Mouse (Mus musculus) kidney, postnatal 10 days (tissue): ENCODE data around the gene Cyp2f2.

Experiments used
- DNase-seq: peaks from one replicate; pipeline ENCODE4 v3.0.0; 2021; ENCODE audit warnings: mixed read lengths

Gene Cyp2f2

DNA sequence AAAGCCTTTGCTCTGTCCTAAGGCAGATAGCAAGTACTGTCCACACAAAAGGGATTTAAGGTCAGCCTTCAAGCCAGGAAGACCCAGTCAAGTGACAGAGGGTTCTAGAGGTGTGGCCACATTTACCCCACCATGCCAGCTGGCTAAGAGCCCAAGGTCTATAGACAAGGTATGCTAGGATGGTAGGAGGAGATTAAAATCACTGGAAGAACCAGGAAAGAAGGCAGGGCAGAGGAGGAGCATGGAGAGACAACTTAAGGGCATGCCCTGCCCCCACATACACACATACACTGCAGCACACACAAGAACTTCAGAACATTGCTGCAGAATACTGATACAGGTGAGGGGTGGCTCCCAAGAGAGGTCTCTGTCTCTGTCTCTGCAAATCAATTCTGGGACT lies at the start of gene Cyp2f2:
Cyp2f2 (plus strand) TSS at position 234 of the 400 bp plus-strand sequence.
- DNase-seq = no peak

DNA sequence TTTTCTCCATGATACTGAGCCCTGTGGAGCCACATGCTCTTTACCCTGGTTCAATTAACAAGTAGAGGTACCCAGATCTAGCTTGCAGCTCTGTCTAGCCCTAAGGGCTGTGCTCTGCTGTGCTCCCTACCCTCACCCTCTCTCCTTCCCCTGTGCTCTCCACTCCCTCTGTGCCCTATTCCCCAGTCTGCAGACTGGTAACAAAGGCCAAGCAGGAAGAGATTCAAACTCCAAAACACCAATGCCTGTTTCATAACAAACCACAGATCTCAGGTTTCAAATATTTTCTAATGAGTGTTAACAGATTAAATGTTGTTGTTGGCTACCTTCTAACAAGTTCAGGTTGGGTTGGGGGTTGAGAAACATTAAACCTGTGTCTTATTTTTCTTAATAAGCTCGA lies 41.1 kb upstream of the Cyp2f2 start:
- DNase-seq = no peak

DNA sequence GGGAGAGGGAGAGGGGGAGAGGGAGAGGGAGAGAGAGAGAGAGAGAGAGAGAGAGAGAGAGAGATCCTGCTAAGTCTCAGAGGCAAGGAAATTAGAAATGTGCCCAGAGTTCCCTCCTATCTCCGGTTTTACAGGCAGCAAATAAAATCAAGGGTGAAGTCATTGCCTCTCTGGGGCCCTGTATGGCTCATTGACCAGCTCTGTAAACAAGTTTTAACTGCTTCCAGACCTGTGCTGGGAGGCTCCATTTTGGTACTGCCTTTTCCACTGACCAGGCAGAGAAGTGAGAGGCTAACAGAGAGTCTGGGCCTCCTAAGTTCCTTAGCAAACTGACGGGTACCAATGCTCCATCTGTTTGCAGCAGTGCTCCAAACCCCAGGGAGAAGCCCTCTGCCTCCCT lies 38.1 kb upstream of the Cyp2f2 start:
- no peak for DNase-seq

DNA sequence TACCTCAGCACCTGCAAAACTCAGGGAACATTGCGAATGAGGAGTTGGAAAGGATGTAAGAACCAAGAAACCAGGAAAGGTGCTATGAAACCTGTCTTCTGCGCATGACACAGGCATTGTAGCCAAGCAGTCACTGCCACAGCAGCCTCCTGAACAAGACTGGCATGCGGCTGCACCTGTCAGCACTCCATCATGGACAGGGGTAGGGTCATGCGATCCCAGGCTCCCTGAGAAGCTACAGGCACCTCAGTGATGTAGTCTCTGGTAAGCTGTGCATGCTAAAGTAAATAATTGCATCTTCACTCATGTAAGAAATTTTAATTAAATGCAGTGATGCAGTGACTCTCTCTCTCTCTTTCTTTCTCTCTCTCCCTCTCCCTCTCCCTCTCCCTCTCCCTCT lies 28.7 kb upstream of the Cyp2f2 start:
- DNase-seq = no peak

DNA sequence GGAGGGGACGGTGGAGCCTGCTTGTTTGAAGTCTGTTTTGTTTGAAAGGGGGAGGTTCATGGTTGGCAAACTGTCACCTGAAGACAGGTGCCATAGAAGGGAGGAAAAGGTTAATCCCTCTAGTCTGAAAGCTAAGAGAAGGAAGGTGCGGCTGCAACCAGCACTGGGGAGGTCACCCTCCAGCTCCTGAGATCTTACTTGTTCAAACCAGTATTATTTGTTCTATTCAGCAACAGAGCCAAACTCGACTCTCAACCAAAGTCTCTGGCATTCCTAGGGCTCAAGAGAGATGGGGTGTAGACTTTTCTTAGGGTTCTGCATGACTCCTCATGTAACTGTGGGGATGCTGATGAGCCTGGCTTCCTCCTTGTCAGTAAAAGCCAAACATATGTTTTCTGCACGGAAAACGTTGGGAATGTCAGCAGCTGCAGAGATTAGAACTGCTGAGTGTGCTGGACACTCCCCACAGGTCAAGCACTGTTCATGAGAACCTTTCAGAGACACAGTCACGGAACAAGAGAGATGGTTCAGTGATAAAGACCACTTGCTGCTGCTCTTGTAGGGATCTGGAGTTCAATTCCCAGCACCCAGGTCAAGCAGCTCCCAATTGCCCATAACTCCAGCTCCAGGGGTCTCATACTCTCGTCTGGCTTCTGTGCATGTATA lies 27.5 kb upstream of the Cyp2f2 start:
- no peak for DNase-seq

DNA sequence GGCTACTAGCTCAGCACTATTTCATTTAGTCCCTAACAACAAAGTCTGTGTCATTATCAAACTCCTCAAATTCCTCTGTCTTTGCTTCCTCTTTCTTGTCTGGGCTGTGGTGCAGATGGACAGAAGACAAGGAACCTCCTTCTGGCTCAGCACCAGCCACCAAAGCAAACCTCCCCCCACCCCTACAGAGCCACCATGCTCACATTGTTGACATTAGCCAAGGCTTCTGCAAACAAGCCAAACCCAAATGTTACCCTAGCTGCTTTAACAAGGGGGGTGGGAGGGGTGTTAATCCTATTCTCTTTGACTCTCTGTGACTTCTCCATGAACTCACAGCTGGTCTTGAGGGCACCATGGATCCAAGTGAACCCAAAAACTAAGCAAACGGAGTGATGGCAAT lies 26.8 kb upstream of the Cyp2f2 start:
- no peak for DNase-seq

DNA sequence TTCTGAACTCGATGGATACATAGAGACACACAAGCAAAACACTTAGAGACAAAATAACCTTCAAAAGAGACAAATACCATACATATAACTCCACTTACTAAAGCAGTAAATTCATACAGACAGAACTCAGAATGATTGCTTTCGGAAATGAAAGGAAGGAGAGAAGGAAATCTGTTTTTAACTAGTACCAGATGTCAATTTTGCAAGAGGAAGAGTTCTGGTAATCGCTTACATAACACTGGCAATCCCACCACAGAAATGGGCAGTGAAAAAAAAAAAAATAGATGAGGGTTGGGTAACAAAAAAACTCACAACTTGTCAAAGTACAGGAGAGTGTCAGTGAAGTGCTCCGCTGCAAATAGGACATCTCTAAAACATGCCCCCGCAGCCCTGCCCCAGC lies 14.8 kb upstream of the Cyp2f2 start:
- no peak for DNase-seq

DNA sequence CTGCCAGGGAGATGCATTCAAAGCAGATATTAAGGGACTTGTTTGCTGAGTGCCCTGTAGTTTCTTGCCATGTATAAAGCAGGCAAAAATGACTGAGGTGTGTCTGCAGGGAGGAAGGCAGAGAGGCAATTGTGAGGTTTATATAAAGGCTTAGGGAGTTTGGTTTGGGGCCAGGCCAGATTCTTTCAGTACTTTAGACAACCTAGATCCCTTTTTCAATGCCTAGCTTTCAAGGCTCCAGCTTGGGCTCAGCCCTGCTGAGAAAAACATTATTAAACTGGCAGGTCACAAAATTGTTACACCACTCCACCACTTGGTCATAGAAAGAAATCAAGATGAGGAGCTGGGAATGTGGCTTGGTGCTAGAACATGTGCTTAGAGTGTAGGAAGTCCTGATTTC lies 9.4 kb upstream of the Cyp2f2 start:
- DNase-seq = no peak

DNA sequence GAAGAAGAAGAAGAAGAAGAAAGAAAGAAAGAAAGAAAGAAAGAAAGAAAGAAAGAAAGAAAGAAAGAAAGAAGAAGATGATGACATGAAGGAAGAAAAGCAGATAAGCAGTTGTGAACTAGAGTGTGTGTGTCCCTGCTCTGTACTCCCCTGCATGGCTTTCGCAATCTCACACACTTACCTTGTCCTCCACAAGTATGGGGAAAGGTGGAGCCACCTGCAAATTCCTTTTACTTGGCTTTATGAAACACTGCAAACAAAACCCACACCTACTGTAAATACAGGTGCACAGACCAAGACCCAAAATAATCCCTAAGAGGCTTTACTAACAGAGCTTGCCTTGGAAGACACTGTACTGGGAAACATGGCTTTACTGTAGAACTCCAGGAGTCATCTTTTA lies 8.7 kb upstream of the Cyp2f2 start:
- no peak for DNase-seq

DNA sequence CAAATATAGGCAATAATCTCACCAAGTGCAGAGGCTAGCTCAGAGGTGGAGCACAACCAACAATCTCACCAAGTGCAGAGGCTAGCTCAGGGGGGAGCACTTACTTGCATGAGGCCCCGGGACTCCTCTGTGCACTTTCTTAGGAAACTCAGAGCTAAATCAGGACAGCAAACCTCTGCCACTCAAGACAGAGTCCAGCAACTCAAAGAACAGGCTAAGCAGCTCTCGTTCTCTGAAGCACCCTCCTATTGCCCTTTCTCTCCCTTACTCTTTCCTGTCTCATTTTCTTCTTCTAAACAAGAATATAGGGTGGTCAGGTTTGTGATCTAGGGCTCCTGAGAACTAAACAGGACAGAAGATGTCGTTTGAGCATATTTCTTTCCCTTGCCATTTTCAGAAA lies 7.7 kb upstream of the Cyp2f2 start:
- DNase-seq = no peak

DNA sequence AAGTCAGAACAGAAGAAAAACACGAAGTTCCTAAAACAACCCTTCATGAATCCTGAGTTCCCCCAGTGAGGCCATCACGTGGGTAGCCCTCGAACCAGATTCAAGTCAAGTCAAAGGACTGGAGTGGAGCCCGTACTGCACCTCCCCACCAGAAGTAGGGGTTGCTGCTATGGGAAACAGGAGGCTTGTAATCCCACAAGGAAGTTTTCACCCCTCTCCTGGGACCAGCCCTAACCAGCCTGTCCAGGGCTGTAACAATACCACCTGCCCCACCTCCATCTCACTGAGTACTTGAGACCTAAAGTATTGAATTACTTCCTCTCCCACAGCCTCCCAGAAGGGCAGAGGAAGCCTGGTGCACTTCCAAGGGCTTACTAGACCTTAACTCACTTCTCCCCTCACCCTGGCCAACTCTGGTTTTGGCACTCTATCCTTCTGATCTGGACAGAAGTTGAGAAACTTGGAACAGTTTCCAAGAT lies 1.6 kb upstream of the Cyp2f2 start:
- DNase-seq = no peak

DNA sequence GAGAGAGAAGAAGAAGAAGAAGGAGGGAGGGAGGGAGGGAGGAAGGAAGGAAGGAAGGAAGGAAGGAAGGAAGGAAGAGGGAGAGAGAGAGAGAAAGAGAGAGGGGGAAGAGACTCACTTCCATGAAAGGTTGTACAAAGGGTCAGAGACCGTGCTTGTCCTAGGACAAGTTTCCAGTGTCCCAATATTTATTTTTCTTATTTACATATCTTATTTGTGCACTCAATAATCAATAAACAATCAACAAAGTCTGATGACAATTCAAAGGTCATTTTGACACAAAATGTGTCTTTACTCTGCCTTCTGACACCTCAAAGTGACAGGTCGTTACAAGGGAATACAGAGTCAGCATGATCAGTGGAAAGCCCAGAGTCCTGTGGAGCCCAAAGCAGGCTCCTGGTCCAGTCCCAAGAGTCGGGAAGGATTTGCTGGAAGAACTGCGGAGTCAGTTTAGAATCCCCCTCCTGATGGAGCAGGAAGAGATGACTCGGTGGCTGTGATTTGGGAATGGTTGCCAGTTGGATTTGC lies 4.7 kb downstream of the Cyp2f2 start:
- DNase-seq = no peak

DNA sequence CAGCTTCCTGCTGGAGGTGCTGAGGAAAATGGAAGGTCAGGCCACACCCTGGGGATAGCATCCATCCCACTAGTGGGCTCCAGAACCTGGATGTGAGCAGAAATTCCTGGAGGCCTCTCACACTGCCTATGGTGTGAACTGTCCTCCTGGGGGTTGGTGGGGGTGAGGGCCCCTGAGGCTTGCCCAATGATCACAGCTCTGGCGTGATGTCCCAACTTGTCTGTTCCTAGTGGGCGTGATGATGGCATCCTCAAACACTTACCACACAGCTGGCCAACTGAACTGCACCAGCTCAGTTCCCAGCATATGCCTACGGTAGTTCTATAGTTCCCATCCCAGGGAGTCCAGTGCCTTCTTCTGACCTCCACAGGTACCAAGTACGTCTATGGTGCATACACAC lies 5.3 kb downstream of the Cyp2f2 start:
- DNase-seq = no peak

DNA sequence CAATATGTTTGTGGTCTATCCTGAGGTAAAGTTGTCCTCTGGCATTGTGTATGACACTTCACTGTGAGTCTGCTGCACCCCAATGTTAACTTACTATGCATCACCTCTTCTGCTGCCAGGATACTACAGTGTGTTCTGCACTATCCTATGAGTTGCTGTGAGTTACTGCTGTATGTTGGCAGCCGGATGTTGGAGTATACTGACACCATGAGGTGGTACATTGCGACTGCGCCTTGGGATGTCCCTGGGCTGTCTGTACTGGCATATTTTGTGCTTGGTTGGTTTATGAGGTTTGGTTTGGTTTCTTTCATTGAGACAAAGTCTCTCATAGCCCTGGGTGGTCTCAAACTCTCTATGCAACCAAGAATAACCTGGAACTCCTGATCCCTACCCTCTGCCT lies 8.5 kb downstream of the Cyp2f2 start:
- peak; percentile 53 for DNase-seq

DNA sequence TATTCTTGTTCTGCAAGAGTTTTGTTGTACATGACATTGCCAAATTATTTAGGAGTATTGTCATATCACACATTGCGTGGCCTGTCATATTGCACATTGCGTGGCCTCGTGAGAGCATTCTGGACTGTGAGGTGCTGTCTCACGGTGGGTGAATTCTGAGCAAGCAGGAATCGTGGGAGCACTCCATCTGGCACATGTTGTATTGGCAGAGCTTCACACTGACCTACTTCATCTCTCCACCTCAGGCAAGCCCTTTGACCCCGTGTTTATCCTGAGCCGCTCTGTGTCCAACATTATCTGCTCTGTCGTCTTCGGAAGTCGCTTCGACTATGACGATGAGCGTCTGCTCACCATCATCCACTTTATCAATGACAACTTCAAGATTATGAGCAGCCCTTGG lies 9.2 kb downstream of the Cyp2f2 start:
- DNase-seq = no peak

DNA sequence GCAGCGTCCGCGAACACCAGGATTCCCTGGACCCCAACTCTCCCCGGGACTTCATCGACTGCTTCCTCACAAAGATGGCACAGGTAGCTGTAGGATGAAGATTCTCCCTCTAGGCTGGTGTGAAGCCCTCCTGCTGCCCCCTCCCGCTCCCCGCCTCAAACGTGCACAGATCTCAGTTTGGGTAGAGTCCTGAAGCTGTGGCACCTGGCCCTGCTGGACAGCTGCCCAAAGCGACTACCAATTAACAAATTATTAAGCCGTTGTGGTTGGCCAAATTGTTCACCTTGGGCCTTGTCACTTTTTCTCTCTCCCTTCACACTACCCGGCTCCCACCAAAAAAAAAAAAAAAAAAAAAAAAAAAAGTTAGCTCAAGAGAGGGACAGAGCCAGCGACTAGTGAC lies 10.1 kb downstream of the Cyp2f2 start:
- no peak for DNase-seq

DNA sequence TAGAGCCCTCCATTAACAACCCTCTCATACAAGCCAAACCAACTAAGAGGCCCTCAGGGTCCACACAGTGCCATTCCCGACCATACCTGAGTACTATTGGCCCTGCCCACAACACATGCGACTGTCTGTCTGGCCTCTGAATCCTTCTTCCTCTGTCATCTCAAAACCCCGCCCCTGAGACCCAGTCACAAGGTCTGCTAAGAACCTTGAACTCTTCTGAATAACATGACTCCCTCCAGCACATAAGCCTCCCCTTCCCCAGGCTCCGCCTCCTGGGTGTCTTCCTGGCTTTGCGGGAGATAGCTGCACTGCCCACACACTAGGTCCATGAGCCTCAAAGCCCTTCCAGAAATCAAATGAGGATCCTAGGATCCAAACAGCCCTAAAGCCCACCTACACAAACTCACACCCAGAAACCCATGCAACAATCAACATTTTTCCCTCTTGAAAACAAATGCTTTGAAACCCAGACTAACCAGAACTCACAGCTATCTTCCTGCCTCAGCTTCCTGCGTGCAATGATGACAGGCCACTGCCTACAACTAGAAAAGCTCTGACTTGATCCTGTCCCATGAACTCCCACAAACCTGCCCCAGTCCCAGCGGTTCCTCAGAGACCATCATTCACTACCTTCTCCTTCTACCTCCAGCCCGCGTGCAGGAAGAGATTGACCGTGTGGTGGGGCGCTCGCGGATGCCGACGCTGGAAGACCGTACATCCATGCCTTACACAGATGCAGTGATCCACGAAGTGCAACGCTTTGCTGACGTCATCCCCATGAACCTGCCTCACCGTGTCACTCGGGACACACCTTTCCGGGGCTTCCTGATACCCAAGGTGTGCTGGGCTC lies 11.0 kb downstream of the Cyp2f2 start:
- peak; percentile 25 for DNase-seq

DNA sequence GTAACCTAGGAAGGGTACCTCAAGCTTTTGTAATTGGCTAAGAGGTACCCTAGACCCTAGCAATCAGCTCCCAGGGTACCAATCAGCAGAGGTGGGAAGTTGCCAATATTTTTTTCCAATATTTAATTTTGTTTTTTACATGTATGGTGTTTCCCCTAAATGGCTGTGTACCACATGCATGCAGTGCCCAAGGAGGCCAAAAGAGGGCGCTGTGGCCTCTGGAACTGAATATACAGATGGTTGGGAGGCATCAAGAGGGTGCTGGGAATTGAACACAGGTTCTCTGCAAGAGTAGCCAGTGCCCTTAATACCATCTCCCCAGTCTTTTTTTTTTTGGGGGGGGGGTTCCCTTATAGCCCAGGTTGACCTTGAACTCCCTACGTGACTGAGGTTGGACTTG lies 11.7 kb downstream of the Cyp2f2 start:
- no peak for DNase-seq

DNA sequence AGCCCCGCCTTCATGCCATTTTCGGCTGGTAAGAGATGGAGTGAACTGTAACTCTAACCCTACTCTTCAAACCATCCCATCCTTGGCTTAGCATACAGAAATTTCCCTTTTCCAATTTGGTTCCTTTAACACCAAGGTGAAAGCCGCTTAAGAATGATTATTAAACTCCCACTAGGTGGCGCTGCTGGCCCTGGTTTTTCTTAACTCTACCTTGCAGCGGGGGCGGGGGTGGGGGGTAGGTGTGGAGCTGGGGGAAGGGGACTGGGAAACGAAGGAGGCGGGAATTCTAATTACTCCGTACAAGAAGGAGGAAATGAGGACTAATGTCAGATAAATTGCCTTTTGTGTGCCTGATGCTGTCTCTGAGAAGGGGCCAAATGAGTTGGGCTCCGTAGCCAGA lies 12.9 kb downstream of the Cyp2f2 start:
- peak; percentile 83 for DNase-seq

DNA sequence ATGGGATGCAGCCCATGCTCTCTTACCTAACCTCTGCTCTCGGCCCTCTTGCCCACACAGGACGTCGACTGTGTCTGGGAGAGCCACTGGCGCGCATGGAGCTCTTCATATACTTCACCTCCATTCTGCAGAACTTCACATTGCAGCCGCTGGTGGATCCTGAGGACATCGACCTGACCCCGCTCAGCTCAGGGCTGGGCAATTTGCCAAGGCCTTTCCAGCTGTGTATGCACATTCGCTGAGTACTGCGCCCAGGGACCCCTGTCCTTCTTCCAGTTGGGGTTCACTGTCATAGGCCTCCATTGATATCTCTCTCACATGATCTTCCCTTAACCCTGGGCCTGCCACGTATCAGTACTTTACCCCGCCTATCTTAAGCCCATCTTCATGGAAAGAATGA lies 13.4 kb downstream of the Cyp2f2 start:
- peak; percentile 81 for DNase-seq

DNA sequence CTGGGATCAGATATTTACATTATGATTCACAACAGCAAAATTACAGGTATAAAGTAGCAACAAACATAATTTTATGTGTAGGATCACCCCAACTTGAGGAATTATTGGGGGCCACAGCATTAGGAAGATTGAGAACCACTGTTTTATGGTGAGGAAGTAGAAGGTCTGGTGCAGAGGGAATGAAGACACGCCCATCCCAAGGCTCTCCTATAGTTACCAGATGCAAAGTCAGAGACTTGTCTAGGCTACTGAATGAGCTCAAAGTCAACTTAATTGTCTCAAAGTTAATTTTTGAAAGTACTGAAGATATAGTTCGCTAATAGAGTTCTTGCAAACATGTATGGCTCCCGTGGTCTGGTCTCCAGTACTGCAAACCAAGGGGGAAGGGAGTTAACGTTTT lies 14.0 kb downstream of the Cyp2f2 start:
- DNase-seq = no peak

DNA sequence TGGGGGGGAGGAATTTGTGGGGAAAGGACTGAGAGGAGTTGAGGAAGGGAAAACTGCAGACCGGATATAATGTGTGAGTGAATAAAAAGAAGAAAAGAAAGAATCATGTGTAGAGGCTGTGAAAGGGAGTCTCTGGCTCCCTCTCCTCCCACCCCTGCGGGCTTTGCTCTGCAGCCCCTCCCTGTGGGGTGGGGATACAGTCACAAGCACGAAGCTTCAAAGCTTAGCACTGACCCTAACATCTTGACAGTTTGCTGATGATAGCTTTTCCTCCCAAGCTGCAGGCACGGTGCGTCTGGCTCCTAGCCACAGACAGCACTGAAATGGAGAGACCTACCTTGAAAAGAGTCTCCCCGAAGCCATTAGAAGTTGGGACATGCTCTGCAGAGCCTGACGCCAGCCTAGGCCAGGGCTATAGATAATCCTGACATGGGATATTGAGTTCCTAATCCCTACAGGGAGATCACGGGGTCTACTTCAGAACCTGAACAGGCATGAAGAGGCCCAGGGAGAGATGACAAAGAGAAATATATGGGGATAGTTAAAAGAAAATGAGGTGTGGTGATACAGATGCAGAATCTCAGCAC lies 16.8 kb downstream of the Cyp2f2 start:
- DNase-seq = no peak

DNA sequence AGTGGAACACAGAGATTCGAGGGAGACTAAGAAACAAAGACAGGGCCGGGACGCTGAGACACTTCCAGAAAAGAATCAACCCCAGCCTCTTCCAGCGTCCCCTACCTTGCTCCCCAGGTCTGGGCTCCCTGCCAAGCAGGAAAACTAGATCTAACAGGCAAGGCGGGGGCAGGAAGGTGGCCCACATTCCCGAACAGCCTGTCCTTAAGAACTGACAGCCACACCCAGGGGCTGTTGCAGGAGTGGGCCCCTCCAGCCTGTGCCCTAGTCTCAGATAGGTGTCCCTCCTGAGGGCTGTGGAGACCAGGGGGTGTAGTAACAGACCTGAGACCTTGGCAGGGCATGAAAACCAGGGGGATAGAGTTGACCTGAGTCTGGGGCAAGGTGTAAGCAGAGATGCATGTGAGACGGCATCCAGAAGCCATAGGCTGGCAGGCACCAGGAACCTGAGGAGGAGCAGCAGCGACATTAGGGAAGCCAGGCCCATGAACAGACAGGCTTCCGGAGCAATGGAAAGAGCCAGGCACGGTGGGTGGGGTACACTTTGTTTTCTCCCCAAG lies 33.6 kb downstream of the Cyp2f2 start, which contains the start of gene Cyp2t4:
Cyp2t4 (plus strand) TSS at position 510 of the 560 bp plus-strand sequence.
- peak; percentile 82 for DNase-seq
